Mouse (Mus musculus) MN1 (cell line): ENCODE results near the gene Ankrd12.

Source experiments
- DNase-seq: peaks from one replicate; pipeline ENCODE4 v3.0.0-alpha.2; 2016; ENCODE audit warnings: low spot score

Gene Ankrd12

DNA sequence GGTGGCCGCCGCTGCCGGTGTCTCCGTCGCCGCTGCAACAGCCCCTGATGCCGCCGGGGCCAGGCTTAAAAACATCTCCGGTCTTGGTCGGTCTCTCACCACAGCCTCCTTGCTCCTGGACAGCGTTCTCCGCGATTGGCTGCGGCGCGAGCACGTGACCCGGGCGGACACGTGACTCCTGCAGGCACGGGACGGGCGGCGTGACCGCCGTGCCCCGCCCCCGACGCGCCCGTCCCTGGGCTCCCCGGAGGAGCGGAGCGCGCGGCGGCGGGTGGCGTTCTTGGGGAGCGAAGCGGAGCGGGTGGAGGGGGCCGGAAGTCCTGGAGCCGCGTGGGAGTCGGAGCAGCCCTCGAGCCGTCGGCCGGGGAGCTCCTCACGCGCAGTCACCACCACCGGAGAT lies at the start of gene Ankrd12:
Gene Ankrd12, minus strand, starts transcription at position 156 of the 400 bp plus-strand sequence.
- peak; percentile 96 for DNase-seq

DNA sequence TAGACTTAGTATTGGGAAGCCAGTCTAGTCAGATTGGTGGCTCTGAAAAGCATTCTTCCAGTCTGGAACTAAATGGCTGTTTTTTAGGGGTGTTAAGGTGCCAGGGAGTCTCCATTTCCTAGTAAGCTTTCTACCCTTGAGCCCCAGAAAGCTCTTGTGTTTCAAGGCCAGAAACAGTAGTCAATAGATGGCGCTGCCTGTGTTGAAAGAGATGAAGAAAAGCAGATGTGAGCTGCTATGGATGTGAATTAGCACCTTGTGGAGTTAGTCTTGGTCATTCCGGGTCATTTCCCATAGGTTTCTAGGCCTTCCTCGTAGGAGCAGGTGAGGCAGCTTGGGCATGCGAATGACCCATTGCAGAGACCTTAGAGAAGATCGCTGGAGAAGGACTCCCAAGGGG lies 48.3 kb upstream of the Ankrd12 start:
- peak; percentile 55 for DNase-seq

DNA sequence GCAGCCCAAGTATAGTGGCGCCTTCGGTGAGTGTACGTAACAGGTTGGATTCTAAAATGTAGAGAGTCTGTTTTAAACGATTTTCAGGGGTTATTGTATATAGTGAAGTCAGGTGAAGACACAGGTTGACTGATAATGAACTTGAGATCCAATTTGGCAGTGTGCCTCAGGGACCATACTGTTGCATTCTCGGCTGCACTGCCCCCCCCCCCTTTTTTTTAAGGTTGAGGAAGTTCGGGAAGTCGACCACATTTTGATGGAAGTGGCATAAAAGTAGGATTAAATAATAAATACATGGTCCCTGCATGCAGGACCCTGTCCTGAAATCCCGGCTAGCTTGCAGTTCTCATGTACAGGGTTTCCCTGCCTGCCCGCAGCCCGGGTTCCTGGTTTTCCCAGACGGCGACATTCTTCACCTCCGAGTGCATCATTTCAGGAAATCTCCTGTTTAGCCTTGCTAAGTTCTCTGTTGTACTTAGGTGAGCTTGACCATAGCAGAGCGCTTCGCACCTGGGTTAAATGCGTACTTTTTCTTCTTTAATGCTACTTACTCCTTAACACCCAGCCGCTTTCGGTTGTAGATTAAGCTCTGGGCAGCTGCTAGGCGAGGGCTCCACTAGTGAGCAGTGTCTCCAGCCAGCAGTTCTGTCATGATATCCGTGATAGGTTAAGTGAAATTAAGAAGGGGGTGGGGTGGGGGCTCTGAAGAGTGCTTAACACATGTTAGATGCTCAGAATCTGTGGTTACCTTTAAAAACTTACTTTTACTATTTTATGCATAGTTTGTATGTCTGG lies 47.1 kb upstream of the Ankrd12 start:
- DNase-seq, result peak; percentile 49

DNA sequence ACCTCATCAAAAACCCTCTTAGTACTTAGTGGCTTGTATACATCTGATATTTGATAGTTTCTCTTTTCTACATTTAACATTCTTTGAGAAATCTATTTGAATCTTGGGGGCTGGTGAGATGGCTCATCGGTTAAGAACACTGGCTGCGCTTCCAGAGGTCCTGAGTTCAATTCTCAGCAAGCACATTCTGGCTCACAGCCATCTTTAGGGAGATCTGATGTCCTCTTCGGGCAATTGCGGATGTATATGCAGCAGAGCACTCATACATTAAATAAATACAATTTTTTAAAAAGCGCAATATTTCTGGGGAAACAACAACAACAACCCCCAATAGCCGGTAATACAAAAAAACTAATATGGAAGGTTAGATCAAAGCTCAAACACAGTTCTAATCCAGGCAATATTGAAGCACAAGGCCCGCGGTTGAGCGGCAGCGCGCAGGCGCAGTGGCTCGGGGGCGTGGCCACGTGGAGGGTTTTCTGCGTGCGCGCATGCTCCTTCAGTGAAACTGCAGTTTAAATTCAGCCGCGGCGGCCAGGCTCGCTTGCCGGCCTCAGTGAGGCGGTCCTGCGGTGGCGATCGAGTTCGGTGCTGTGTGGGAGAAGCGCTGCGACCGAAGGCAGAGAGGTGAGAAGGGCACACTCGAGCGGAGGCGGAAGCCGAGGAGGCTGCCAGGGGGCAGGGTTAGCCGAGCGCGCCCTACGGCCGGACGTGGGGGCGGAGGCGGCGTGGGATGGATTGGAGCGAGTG lies 46.4 kb upstream of the Ankrd12 start, which contains the start of gene Ddx11:
Gene Ddx11, plus strand, starts transcription at position 455 of the 750 bp plus-strand sequence.
- peak; percentile 96 for DNase-seq

DNA sequence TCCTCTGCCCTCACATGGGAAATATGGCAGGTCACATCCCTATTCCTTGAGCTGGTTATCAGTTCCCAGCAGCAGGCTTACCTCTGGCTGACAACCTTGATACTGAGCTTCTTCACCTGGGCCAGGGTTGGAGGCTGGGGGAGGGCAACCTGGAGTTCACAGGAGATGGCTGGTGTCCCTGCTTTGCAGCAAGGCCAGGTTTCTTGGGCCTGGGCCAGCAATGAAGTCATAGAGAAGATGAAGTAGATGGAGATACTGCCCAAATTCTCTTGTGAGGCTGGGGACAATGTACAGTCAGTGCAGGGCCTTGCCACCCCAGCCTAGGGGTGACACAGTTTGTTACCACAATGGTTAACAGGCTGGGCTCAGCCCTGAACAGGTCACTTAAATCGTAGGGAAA lies 43.8 kb upstream of the Ankrd12 start:
- peak; percentile 39 for DNase-seq

DNA sequence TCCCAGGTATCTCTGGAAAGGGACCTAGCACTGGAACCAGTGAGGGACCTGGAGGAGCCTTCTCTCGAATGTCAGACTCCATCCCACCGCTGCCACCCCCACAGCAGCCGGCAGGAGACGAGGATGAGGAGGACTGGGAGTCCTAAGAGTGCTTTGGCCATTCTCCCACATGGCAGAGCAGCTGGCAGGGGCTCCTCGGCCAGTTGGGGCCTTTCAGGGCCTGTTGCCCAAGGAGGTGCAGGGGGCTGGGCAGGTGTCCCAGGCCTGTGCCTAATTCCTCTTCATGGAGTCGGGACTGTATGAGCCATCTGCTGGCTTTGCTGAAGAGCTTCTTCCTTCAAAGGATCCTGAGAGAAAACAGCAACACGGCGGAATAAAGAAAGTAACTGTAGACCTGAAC lies 42.1 kb upstream of the Ankrd12 start:
- DNase-seq, result no peak

GRCm38 (mm10) chr17:66112166-66112565 lies 35.3 kb upstream of the Ankrd12 start:
- no peak for DNase-seq

- DNase-seq, result peak; percentile 92
Observed at GRCm38 (mm10) chr17:66111402-66111959, 34.6 kb upstream of the Ankrd12 start, which contains the start of gene Washc1. Gene Washc1 (plus strand): TSS chr17:66111545.

DNA sequence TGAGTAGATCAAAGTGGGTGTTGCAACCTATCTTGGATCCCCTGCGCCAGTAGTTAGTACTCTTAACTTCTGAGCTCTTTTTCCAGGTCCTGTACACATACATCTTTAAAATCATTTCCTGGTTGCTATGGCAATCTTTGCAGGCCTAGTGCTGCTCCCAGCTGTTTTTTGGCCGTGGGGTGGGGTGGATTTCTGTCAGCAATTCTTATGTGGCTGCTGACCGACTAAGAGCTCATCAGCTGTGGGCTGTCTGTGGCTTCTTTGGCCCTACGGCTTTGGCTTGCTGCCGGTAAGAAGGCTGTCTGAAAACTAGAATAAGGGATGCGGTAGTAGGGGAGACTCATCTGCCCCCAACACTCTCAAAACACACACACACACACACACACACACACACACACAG lies 33.9 kb upstream of the Ankrd12 start:
- peak; percentile 49 for DNase-seq

GRCm38 (mm10) chr17:66108198-66108597 lies 31.3 kb upstream of the Ankrd12 start:
- DNase-seq, result no peak

DNA sequence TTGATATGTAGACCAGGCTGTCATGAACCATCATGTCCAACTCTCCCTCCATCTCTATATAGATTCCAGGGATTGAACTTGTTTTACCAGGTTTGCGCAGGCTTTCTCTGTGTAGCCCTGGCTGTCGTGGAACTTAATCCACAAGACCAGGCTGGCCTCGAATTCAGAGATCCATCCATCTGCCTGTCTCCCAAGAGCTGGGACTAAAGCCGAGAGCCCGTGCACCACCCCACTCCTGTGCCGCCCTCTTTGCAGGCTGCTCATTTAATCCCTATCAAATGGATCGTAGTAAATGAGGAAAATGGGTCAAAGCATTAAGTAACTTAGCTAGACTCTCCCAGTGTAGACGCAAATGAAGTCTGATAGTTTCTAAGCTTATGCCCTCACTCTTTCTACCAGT lies 30.6 kb upstream of the Ankrd12 start:
- no peak for DNase-seq

DNA sequence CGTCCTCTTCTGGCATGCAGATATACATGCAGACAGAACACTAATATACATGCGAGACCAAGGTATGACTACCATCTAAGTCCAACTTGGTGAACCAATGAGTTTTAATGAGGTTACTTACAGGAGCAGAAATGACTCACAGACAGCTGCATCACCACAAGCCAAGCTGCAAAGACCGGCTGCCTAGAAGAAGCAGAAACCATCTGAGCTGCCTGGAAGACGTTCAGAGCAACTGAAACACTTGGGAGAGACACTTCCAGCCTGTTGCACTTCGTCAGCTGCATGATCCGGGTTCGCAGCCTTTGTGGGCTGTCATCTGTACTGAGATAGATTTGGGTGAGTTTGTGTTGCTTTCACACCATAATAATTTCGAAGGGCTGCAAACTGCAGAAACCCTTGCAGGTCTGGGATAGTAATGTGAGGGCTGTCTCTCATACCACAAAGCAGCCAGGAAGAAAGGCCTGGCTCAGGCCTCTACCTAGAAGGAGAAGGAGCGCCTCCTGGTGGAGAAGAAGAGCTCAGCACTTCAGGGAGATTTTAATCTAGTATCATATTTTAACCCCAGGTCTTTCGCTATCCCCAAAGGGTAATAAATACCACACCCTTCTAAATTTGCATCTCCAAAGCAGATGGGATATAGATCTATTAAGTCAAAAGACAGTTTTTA lies 29.8 kb upstream of the Ankrd12 start:
- DNase-seq, result peak; percentile 71

- no peak for DNase-seq
Observed at GRCm38 (mm10) chr17:66104076-66104475, 27.2 kb upstream of the Ankrd12 start.

DNA sequence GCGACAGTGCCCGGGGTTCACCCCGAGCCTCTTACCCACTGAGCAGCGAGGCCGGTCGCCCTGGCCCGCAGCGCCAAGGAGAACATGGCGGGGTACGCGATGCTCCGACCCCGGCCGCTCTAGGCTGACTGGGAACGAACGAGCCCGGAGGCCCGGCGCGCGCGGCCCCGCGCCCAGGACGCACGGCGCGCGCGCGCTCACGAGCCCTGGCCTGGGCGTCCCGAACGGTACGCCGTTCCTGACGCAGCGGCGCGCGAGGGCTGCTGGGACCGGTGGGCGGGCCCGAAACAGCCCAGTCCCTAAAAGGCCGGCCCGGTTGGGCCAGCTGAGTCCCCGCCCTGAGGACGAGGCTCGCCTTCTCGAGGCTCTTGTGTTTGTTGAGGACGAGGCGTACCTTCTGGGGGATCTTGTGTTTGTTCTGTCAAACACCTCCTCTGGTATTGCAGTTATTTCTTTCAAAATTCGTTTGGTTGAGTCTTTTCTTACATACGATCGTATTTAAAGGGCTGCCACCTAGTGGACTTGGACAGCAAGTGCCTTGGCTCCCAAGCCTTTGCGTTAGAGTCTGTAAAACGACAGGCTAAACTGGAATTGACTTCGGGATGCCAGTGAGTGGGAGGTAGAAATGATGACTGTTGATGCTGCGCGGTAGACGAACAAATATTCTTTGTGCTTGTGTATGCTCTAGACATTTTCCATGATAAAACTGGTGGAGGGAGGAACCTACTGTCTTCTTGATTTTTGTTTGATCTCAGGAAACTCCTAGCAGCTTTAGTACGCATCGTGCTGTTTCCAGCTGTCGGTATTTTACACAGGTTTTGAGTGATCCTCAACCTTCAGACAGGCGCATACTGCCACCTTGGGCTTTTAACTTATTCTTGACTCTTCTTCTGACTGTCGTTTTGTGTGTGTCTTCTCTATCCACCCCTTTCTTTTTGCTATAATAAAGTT lies 24.8 kb upstream of the Ankrd12 start, which contains the start of gene Ndufv2:
Gene Ndufv2, minus strand, starts transcription at position 180 of the 951 bp plus-strand sequence.
- DNase-seq, result peak; percentile 99

DNA sequence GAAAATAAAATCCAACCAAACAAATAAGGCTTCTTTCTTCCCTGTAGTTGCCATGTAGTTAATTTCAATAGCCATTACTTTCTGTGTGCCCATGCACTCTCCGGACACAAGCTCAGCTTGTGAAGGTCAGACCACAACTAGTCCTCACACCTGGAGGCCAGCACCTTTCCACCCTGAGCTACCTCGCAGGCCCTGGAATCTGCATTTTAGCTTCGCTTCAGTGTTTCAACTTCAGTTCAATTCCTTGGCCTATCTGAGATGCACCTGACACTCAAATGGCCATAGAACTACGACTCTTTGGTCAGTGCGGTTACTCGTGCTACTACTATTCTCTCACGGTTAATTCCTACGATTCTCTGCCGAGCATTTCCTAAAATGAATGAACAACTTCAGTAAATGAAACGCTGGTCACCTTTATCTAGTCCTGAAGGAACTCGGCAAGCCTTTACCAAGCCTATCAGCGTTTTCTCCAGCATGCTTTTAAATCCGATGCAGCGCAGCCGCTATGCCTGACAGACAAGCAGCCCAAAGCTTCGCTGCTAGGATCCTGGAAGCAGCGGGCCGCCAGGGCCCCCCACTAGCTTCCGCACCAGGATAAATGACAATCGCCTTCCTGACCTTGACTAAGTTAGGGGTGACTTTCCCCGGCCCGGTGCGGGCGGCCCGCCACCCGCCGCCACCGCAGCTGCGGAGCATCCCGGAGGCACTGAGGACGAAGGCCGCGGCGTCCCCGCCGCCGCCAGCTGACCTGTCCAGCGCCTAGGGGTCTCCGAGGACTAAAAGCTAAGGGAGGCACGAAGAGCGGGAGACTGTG lies 23.9 kb upstream of the Ankrd12 start:
- no peak for DNase-seq

DNA sequence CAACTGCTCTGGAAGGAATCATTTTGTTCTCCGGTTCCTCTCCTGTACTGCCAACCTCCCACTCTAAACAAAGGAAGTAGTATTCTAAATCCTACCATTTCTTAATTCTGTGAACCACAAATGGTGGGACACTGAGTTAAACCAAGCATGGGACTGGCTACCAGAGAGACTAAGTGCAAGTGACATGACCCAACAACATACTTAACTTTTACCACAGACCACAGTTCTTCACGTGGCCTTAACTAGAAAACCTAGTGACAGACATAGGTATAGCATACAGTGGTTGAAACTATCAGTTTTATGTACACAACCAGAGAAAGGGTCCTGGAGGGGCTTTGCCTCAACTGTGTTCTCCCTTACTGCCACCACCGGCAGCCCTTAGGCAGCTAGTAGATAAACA lies 15.8 kb upstream of the Ankrd12 start:
- DNase-seq, result no peak

DNA sequence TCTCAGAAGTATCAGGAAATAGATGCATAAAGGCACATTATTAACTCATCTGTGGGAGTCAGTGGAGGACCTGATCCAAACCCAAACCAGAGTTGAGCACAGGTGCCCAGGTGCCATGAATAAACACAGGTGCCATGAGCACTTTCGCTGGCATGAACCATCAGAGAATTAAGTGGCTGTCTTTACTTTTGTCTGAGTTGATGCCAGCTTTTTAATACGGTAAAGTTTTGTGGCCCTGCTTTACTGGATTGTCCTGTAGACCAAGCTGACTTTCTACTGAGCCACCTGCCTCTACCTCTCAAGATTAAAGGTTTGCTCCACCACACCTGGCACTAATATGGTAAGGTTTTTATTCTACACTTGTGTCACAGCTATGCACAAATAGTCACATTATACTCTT lies 15.2 kb upstream of the Ankrd12 start:
- no peak for DNase-seq

GRCm38 (mm10) chr17:66091392-66091791 lies 14.5 kb upstream of the Ankrd12 start:
- no peak for DNase-seq

DNA sequence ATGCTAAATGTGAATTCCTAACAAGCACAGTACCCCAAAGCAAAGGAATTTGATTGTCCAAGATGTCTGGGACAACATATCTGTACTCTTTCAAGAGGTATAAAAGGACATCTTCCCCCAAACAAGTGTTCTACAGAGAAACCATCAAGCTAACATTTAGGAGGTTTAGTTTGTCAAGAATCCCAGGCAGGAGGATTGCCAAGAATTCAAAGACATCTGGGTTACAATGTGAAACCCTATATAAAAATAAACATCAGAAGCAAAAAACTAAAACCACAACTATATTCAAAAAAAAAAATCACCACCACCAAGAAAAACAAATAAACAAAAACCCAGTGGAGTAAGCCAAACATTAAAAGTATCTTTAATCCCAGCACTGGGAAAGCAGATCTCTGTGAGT lies 13.4 kb upstream of the Ankrd12 start:
- DNase-seq, result no peak

DNA sequence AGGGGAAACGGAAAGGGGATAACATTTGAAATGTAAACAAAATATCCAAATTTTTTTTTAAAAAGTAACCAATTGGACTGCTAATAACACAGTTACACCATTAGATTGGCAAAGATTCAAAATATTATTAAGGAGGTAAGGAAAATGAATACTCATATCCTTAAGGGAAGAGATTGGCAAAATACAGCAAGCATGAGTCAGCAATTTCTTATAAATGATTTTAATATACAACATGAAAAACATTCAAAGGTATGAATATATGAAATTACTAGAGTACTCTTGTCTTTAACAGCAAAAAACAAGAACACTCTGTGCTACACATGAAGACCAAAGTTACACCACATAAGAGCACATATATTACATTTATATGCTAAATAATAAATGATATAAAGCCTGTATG lies 8.1 kb upstream of the Ankrd12 start:
- DNase-seq, result no peak
